Mouse (Mus musculus) testis, adult 2 months (tissue): ENCODE results near the gene Clcn3.

Experiments
- CTCF ChIP-seq: fragments of 200-500 bp; IDR thresholded peaks from 2 replicates; pipeline ENCODE4 v1.5.1; 2012; ENCODE audit warnings: low read depth, mild to moderate bottlenecking, inconsistent platforms, low read length, moderate library complexity; ENCODE audit not compliant: control insufficient read depth, insufficient read depth, insufficient replicate concordance
- POLR2A ChIP-seq: fragments of 200-500 bp; IDR thresholded peaks from 2 replicates; pipeline ENCODE4 v1.6.1; 2012; ENCODE audit warnings: low read depth, mild to moderate bottlenecking, inconsistent platforms, low read length, moderate library complexity; ENCODE audit not compliant: control insufficient read depth

DNA sequence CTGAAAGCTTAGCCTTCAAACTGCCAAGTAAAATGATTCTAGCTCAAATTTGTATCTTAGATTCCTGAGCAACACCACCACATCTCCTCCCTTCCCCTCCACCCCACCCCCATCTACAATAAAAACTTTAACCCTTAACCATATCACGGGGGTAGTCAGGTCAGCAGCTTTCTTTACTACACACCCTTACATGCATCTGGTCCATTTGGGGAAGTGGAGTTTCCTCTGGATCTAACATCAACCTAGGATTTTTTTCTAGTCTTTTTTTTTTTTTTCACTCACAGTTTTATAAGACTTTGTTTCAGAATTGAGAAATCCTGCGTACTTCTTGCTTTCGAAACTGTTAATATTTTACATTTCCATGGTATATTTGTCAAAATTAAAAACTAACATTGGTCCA, 20.3 kb downstream of the Clcn3 start:
- TF ChIP-seq POLR2A (no peak), CTCF (no peak)
